Mouse (Mus musculus): ENCODE results near the gene Dedd2.
A peak's percentile ranks its signal among the peaks of the same experiment; 100 is the strongest.

Dedd2 gene

GRCm38 (mm10) chr7:25246079-25246758 lies 25.8 kb upstream of the Dedd2 start:
- no peak for DNase-seq (ENCODE audit: low spot score)

- no peak for DNase-seq (ENCODE audit: low spot score)
Measured at GRCm38 (mm10) chr7:25244562-25245369, 24.4 kb upstream of the Dedd2 start.

- DNase-seq (ENCODE audit: low spot score): no peak
Measured at GRCm38 (mm10) chr7:25243361-25243760, 22.9 kb upstream of the Dedd2 start.

- DNase-seq (ENCODE audit: low spot score): no peak
Measured at GRCm38 (mm10) chr7:25241062-25241461, 20.6 kb upstream of the Dedd2 start.

GRCm38 (mm10) chr7:25240631-25241030 lies 20.2 kb upstream of the Dedd2 start:
- DNase-seq (ENCODE audit: low spot score): no peak

- DNase-seq (ENCODE audit: low spot score): no peak
Measured at GRCm38 (mm10) chr7:25238829-25239623, 18.6 kb upstream of the Dedd2 start.

- peak; percentile 67 for DNase-seq (ENCODE audit: low spot score)
Measured at GRCm38 (mm10) chr7:25238015-25238706, 17.7 kb upstream of the Dedd2 start.

- peak; percentile 89 for DNase-seq (ENCODE audit: low spot score)
Measured at GRCm38 (mm10) chr7:25237249-25238014, 17.0 kb upstream of the Dedd2 start, which contains the start of gene Gsk3a. TSS of gene Gsk3a (minus strand) at chr7:25237851.

- no peak for DNase-seq (ENCODE audit: low spot score)
Measured at GRCm38 (mm10) chr7:25235526-25235925, 15.1 kb upstream of the Dedd2 start.

- DNase-seq (ENCODE audit: low spot score): no peak
Measured at GRCm38 (mm10) chr7:25233061-25233460, 12.6 kb upstream of the Dedd2 start.

GRCm38 (mm10) chr7:25232101-25232648 lies 11.8 kb upstream of the Dedd2 start:
- DNase-seq (ENCODE audit: low spot score): no peak

- DNase-seq (ENCODE audit: low spot score): no peak
Measured at GRCm38 (mm10) chr7:25230690-25231285, 10.4 kb upstream of the Dedd2 start.

- DNase-seq (ENCODE audit: low spot score): no peak
Measured at GRCm38 (mm10) chr7:25227523-25228300, 7.3 kb upstream of the Dedd2 start.

GRCm38 (mm10) chr7:25222275-25222967 lies 2.0 kb upstream of the Dedd2 start:
- no peak for DNase-seq (ENCODE audit: low spot score)

GRCm38 (mm10) chr7:25221102-25221883 lies 878 bp upstream of the Dedd2 start, which contains the start of gene Zfp526:
TSS of gene Zfp526 (plus strand) at chr7:25221425.
- DNase-seq (ENCODE audit: low spot score): peak; percentile 94

- DNase-seq (ENCODE audit: low spot score): peak; percentile 77
Measured at GRCm38 (mm10) chr7:25219756-25220456, 509 bp downstream of the Dedd2 start.

GRCm38 (mm10) chr7:25219416-25219750 lies 1.0 kb downstream of the Dedd2 start:
- DNase-seq (ENCODE audit: low spot score): no peak
